Mouse (Mus musculus) adrenal gland, adult 18-20 months (tissue): ENCODE measurements around the gene 4930432K21Rik. TPM values are rescaled to one million over a fixed set of nuclear protein-coding genes. Genes with fewer than 3 reads are reported as not detected.
A peak's percentile ranks its signal among the peaks of the same experiment; 100 is the strongest.

Source experiments
- DNase-seq, 2 experiments: peaks; one replicate each; pipeline ENCODE4 v3.0.0; 2021 to 2022; ENCODE audit warnings: low spot score in 2 of 2
- long read RNA-seq, 2 experiments: library from polyadenylated mRNA; stranded (forward); transcript quantifications; one replicate each; pipeline ENCODE4 v2.0.0; 2021
- total RNA-seq, 2 experiments: library from RNA; stranded (reverse); gene quantifications; 1 replicate in 1 of 2; 2 replicates in 1 of 2; pipeline ENCODE4 v1.2.3; 2021

The 4930432K21Rik gene
- under 1 TPM in 1 of 2 experiments, not detected in 1; 0.38 TPM for total RNA-seq
- long read RNA-seq, experiment 1 = 0 reads
- long read RNA-seq, experiment 2, partial matches to known transcripts = 1 of 1 reads
- long read RNA-seq, experiment 2, other reads (novel, unspliced or antisense) = 0 of 1 reads

GRCm38 (mm10) chr8:84147769-84148530, at the start of gene 4930432K21Rik, which contains the start of gene Cc2d1a:
4930432K21Rik (plus strand) TSS chr8:84148025.
Cc2d1a (minus strand) TSS chr8:84147936.
- peak; percentile 87 to 88 for DNase-seq

GRCm38 (mm10) chr8:84098376-84098775, 49.4 kb upstream of the 4930432K21Rik start:
- no peak for DNase-seq

GRCm38 (mm10) chr8:84101476-84102270, 46.2 kb upstream of the 4930432K21Rik start:
- DNase-seq = no peak

GRCm38 (mm10) chr8:84103601-84104000, 44.2 kb upstream of the 4930432K21Rik start:
- DNase-seq = no peak

- no peak for DNase-seq
Measured at GRCm38 (mm10) chr8:84104221-84104620, 43.6 kb upstream of the 4930432K21Rik start.

- peak; percentile 90 to 94 for DNase-seq
Measured at GRCm38 (mm10) chr8:84104697-84105609, 42.9 kb upstream of the 4930432K21Rik start, which contains the start of gene Dcaf15. Dcaf15 (minus strand) TSS chr8:84104768.

- DNase-seq = no peak
Measured at GRCm38 (mm10) chr8:84105676-84106075, 42.1 kb upstream of the 4930432K21Rik start.

GRCm38 (mm10) chr8:84106216-84107040, 41.4 kb upstream of the 4930432K21Rik start:
- DNase-seq = no peak

GRCm38 (mm10) chr8:84115646-84116045, 32.2 kb upstream of the 4930432K21Rik start:
- no peak for DNase-seq

GRCm38 (mm10) chr8:84122151-84122550, 25.7 kb upstream of the 4930432K21Rik start:
- DNase-seq = no peak

GRCm38 (mm10) chr8:84125656-84126055, 22.2 kb upstream of the 4930432K21Rik start, which contains the start of gene Podnl1:
Podnl1 (plus strand) TSS chr8:84125989.
- no peak for DNase-seq

- DNase-seq = no peak
Measured at GRCm38 (mm10) chr8:84126742-84127141, 21.1 kb upstream of the 4930432K21Rik start.

- DNase-seq = no peak
Measured at GRCm38 (mm10) chr8:84127202-84127901, 20.5 kb upstream of the 4930432K21Rik start.

GRCm38 (mm10) chr8:84128277-84128676, 19.5 kb upstream of the 4930432K21Rik start:
- no peak for DNase-seq

GRCm38 (mm10) chr8:84130806-84131205, 17.0 kb upstream of the 4930432K21Rik start:
- no peak for DNase-seq

GRCm38 (mm10) chr8:84132225-84132624, 15.6 kb upstream of the 4930432K21Rik start:
- no peak for DNase-seq

GRCm38 (mm10) chr8:84137848-84138247, 10.0 kb upstream of the 4930432K21Rik start:
- DNase-seq = no peak

- DNase-seq = no peak
Measured at GRCm38 (mm10) chr8:84140838-84141237, 7.0 kb upstream of the 4930432K21Rik start.

GRCm38 (mm10) chr8:84144636-84145245, 3.1 kb upstream of the 4930432K21Rik start:
- DNase-seq = no peak
